Mouse (Mus musculus) kidney, postnatal 4 days (tissue): Measurements from ENCODE around the gene Cox18.
"Not testable (repeated sequence)": the region's sequence is repeated elsewhere in the genome, so short reads cannot be mapped to it uniquely, and the experiment has no call there.

Source experiments
- DNase-seq, 2 experiments: peaks; one replicate each; pipeline ENCODE4 v3.0.0; 2021; ENCODE audit warnings: mixed read lengths in 2 of 2

The Cox18 gene

DNA sequence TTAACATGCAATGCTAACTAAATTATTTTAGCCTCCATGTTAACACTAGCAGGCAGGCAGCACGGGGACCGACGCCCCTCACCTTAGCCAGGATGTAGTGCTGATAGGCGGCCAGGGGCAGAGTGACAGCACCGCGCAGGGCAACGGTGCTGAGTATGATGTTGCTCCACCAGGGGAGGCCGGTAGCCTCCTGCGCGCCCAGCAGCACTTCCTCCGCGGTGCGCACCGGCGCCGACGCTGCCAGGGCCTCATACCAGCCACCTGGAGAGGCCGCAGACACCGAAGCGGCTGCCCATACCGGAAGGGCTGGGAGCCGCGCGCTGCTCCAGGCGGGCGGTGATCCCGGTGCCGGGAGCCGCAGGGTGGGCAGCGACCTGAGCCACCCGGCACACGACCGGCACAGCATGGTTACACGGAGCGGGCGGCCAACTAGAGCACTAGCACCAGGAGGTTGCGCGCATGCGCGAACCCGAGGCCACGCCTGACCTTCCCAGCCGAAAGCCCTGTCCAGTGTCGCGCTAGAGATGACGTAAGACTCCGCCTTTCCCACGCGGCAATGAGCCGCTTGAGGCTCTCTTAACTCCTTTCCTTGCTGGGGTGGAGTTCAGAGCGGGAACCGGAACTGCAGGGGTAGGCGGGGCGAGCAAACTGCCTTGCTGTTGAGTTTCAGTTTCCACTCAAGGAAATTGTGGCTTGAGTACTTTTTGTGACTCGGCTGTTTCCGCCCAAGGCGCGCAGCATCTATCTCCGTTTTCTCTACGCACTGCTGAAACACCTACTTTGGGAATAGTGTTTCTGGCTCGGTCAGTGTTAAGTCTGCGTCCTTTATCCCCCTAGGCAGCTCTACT is at the start of gene Cox18:
Cox18 (minus strand) TSS at position 468 of the 848 bp plus-strand sequence.
- DNase-seq: peak; percentile 99

DNA sequence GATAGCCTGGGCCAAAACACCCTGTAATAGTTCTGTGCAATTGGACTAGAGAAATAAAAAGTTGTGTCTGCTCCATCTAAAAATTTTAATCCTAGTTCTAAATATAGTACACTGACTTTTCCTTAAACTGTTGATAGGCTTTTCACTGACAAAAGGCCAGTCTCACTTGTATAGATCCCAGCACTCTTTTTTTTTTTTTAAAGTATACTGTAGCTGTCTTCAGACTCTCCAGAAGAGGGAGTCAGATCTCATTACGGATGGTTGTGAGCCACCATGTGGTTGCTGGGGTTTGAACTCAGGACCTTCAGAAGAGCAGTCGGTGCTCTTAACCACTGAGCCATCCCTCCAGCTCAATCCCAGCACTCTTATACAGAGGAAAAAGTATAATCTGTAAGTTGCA is 38.4 kb upstream of the Cox18 start:
- DNase-seq: not testable (repeated sequence)

DNA sequence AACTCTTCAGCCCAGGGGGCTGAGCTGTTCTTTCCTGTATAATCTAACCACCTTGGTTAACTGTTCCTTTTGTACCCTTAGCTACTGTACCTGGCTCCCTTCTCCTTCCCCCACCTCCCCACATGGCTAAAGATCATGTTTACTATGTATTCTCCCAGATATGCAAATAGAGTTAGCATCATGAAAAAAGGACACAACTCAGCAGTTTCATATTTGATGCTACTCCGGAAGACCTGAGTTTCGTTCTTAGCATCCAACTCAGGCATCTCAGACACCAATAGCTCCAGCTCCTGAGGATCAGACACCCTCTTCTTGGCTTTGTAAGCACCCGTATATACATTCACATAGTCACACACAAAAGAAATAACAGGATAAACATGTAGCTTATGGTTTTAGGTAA is 33.2 kb upstream of the Cox18 start:
- DNase-seq: no peak

DNA sequence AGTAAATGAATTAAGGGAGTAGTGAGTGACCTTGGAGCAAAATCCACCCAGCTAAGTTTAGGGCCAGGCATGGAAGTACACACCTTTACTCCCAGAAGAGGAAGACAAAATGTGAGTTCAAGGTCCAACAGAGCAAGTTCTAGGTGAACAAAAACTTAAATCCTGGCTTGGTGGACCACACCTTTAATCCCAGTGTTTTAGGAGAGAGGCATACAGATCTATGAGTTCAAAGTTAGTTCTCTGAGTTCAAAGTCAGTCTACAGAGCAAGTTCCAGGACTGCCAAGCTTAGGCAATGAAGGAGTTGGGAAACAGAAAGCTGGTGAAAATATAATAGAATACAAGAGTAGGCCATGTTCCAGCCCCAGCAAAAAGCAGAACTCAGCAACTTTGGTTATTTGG is 23.7 kb upstream of the Cox18 start:
- no peak for DNase-seq

DNA sequence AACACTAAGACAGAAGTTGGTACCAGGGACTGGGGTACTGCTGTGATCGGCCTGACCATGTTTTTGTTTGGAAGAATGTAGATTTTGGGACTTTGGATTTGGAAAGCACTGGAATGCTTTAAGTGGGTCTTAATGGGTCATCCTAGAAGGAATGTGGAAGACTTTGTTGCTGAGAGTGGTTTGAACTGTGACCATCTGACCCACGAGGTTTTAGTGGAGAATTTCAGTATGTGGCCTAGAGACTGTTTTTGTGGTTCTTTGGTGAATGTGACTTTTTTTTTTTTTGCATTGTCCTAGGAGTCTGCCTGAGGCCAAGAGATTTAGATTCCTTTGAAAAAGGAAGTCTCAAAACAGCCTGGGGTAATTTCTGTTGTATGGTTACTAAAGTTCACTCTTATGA is 23.2 kb upstream of the Cox18 start:
- DNase-seq: no peak

DNA sequence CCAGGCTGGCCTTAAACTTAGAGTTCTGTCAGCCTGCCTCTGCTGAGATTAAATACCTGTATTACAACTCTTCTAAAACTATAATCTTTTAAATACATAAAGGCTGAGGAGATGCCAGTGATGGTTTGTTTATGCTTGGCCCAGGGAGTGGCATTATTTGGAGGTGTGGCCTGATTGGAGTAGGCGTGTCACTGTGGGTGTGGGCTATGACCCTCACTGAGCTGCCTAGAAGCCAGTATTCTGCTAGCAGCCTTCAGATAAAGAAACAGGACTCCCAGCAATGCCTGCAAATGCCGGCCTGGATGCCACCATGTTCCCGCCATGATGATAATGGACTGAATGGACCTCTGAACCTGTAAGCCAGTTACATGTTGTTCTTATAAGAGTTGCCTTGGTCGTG is 22.8 kb upstream of the Cox18 start:
- DNase-seq: peak in 1 of 2 experiments; percentile 5

DNA sequence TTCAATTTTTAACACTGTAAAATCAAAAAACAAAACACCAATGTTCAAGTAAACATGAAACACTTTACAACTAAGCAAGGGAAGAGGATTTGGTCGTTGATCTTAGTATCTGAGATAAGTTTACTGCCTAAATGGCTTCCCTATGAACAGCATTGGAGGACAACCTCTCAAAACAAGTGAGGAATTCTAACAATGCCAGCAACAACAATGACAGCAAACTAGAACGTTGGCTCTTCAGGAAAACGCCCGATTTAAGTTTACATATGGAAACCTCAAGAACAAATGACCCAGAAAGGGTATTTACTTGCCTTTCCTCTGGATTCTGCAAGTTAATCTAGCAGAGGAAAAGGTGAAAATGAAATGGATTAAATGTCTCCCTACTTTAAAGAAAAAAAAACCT is 21.6 kb upstream of the Cox18 start:
- no peak for DNase-seq

DNA sequence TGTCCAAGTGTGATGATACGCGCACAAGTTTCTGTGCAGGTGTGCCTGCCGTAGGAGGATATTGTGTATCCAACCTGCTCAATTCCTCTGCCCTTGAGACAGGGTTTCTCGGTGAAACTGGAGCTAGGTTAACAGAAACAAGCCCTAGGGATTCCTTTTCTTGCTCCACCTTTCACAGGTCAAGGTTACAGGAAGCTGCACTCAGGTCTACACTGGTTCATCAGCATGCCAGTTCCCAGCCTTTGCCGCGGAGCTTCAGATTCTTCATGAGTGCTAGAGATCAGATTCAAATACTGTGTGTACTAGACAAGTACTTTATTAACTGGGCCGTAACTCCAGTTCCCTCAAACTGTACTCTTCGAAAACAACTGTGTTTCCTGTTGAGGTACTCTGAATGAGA is 11.4 kb upstream of the Cox18 start:
- no peak for DNase-seq

DNA sequence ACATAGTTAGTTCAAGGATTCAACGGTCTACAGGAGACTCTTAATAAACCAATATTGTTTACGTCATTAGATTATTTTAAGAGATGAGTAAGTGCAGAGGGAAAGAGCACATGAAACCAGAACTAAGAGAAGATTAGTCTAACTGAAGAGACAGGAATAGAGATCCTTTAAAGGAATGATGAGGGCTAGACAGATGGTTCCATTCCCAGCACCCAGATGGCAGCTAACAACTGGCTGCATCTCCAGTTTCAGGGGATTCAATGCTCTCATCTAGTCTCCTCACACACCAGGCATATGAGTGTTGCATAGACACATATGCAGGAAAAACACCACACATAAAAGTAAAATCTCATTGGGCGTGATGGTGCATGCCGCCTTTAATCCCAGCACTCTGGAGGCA is 9.5 kb upstream of the Cox18 start:
- no peak for DNase-seq

DNA sequence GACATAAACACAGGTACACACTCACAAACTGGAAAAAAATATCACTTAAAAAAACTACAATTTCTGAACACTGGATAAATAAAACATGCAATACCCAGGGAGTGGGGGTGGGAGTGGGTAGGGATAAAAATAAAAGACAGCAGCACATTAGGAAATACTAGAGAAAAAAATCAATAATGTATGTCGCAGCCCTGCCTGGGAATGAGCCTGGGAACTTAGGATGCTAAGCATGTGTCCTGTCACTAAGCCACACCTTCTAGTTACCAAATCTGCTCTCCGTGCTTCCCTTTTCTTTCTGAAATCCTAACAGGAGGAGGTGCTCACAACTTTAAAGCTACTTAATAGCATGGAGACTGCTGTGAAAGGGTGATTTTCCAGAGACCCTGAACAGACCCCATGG is 6.0 kb upstream of the Cox18 start:
- DNase-seq: no peak

DNA sequence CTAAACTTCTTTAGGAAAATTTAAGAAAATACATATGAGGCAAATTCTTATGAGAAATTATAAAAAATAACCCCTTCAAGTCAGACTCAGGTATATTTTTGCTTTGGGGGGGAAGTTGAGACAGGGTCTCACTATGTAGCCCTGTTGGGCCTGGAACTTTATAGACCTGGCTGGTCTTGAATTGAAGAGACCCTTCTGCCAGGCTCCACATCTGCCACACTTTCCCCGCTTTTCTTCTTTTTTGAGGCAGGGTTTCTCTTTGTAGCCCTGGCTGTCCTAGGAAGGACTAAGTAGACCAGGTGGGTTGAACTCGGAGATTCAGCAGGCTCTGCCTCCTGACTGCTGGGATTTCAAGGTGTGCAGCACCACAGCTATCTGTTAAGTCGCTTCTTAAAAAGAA is 2.9 kb upstream of the Cox18 start:
- DNase-seq: no peak

DNA sequence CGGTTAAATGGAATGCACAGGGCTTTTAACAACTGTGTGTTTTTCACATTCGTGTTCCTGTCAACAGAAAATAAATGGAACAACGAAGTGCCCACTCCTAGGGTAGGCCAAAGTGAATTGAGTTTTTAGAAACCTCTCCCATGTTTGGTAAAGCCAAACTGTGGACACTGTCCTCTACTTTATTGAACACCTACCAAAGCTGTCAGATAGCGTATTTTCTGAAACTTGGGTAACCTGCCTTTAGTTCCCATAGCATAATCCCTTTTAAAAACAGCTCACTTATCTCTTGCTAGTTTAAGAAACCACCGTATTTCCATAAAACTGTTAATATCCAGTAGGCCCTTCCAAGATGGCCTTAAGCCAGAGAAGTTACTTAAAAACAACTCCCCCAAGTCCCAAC is 929 bp upstream of the Cox18 start:
- DNase-seq: no peak

DNA sequence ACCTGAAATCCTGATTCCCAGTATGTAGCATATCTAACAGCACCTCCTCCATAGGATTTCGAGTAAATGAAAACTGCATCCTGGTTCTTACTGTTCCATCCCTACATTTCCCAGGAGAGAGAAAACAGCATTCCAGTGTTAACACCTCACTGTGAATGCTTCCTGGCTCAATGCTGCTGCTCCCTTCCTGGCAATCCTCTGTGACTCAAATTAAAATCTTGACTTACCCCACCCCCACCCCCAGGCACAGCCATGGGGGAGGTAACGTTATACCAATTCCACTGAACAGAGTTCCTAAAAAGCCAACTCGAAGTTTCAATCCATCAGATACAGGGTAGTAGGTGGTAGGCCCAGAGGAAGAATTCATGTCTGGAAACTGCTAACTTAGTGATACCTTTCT is 864 bp downstream of the Cox18 start:
- DNase-seq: peak in 1 of 2 experiments; percentile 4

DNA sequence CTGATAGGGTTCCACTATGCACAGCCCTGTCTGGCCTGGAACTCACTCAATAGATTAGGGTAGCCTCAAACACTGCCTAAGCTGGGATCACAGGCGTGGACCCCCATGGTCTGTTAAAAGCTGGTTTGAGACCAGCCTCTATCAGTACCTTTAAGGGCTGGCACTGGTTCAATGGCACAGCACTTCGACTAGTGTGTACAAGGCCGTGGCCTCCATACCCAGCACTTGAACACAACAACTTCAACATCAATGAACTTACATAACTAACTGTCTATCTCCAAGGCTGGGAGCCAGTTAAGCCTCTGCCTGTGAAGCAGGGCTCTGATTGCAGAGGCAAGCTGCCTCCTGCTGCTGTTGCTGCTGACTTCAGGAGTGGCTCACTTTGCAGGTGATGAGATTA is 6.0 kb downstream of the Cox18 start:
- no peak for DNase-seq

DNA sequence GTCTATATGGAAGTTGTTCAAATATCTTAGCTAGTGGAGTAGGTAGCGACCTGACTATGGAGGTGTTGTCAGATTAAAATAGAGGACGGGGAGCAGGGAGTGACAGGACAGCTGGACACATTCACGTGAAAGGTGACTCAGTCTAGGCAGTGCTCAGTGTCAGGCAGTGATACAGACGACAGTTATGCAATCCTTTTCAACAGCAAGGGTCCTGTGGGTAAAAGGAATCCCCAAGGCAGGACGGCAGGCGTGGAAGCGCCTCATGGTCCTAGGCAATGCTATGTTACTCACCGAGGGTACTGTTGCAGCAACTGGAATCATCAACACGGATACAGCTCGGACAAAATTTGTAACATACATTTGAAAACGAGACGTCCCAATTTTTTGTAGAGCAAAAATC is 6.6 kb downstream of the Cox18 start:
- DNase-seq: no peak

DNA sequence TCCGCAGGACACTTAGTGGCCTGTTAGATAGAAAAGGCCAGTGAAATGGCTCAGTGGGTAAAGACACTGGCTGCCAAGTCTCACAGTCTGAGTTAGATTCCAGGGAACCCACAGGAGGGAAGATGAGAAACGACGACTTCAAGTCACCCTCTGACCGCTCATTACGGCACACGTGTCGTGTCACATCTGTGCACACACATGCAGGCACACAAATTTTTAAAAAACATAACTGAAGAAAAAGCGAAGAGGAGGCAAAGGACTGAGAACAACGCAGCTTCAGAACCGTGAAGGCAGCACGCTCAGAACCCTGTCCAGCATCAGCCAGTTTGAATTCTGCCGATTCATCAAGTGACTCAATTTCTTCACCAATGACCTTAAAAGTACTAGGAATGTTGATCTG is 10.4 kb downstream of the Cox18 start:
- DNase-seq: no peak

DNA sequence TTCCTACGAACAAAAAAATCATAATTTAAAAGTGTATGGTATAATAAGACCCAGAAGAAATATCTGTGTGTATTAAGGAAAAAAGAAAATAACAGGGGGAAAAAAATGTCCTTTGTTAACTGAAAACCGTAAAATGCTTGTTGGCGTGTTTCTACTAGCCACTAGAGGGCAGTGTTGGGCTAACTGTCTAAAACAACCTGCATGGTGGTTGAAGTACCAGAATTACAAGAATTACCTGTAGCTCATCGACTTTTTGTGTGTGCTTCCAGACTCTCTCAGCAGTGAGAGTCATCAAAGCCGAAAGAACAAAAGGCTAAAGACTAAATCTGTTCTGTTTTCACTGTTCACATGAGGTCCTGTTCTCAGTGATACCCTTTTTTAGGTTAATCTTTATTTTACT is 20.6 kb downstream of the Cox18 start:
- DNase-seq: peak; percentile 27 to 39

DNA sequence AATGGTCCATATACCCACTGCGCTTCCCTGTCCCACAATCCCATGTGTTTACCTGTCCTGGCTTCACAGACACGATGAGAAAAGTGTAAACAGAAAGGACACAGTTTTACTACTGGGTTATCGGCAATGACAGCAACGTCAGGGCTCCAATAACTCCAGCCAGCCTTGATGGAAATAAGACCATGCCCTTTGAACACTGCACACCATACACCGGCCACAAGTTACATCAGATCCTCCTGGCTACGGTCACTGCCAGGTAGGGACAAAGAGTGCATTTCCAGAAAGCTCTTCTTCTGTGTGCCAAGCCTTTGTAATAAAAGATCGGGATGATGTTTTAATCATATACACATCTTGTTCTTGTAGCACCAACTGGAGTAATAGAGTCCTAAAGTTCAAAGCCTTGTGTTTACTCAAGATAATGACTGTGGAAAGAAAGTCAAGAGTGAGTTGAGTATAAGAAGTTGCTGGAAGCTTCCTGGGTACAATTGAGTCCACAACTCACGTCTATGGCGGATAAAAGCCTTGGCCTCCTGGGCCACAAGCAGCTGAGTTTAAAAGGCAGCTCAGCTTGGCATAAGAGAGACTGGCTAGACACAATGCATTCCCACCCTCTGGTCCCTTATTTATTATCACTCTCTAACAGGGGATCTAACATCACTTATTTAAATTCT is 21.2 kb downstream of the Cox18 start:
- no peak for DNase-seq

DNA sequence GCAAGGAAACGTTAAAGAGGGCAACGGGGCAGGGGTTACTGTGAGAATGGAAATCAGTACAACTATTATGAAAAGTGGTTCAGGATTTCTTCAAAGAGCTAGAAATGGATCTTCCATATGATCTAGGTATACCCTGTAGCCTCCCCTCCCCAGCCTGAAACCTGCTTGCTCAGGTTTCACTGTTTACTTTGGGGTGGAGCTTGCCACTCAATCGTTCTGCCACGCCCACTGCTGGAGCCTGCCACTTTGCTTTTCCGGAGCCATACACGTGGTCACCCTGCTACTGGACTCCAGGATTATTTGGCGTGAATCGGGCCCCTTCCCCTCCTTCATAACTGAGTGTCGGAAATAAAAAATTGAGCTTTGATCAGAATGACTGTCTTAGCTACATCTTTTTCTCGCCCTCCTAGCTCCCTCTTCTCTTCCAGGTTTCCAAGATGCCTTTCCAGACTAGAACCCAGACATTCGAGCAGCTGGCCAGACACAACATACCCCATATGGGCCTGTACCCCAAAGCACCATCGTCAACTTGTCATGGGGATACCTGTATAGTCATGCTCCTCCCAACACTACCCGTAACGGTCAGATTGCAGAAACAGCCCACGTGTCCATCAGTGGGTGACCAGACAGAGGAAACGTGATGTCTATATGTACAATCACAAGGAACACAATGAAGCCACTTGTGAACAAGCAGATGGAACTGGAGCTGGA is 23.7 kb downstream of the Cox18 start:
- no peak for DNase-seq

DNA sequence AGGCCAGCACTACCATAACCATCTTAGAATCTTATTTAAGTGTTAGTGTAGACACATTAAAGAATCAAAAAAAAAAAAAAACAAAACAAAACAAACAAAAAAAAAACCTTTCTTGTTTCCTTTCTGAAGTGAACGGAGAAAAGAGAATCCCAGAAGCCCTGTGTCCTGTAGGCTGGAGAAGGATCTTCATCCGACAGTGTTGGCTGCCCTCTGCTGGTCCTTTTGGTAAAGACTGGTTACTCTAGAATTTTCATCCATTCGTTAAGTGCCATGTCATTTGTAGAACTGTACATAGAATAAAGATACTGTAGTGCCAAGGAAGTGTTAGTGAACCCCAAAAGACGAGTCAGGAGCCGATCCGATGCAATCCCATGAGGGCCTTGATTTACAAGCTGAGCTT is 29.0 kb downstream of the Cox18 start:
- peak; percentile 79 for DNase-seq

DNA sequence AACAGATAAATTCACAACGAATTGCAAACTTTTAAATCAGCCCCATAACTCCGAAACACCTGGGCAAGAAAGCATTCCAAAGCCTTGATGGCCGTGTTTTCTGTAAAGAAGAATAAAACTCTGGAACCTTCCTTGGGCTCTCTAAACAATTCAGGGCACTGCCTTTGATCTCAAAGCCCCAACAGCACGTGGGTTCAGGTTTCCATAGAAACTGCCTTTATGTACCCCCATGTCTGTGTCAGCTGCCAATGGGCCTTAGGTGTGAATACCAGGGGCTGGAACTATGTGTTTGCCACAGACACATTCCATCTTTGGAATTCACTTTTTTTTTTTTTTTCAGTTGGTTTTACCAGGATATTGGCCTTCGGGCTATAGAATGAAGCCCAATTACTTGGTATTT is 41.0 kb downstream of the Cox18 start:
- DNase-seq: no peak

DNA sequence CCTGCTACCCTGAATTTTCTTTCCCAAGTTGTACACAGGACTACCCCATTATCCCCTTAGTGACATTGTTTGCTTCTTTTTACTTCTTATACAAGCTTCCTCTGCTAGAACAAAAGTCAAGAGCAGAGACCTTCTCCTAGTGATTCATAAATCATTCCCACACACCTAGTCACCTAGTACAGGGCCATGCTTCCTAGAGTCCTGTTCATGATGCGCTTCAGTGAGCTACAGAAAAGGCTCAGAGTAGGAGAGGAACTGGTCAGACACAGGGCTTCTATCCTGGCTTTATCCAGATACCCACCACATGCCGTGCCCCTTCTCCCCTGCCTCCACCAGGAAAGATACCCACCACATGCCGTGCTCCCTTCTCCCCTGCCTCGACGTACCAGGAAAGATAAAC is 44.7 kb downstream of the Cox18 start:
- no peak for DNase-seq

DNA sequence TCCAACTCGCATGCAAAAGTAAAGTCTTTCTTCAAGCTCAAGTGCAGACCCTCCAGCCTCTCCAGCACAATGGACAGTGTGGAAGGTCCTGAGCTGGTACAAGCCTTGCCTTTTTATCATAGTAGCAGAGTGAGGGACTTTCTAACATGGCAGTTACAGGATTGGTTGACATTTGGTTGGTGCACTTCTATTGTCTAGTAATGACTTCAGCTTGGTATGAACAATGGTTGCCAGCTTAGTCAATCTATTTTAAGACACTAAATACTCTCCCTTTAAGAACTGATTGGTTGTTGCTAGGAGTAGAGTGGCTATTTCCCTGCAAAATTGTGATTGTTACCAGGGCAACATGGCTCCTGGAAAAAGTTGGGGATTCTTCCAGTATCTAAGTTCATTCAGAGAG is 45.7 kb downstream of the Cox18 start:
- DNase-seq: no peak
